Mouse (Mus musculus): ENCODE results near the gene Dnm2.

- TF ChIP-seq POLR2A (IDR thresholded peaks at IDR 0.05; ENCODE audit: extremely low read depth, insufficient read depth, low read length) (no peak), CTCF (IDR thresholded peaks at IDR 0.05; ENCODE audit: extremely low read depth, insufficient read depth, low read length) (no peak)
Observed at GRCm38 (mm10) chr9:21545916-21546788, 121.4 kb downstream of the Dnm2 start.
